Mouse (Mus musculus) megakaryocyte, embryonic 14.5 days (primary cell): ENCODE results near the gene Zfp219. TPM values are rescaled to one million over a fixed set of nuclear protein-coding genes. Genes with fewer than 3 reads are reported as not detected.
A peak's percentile ranks its signal among the peaks of the same experiment; 100 is the strongest.

Source experiments
- H3K27me3 ChIP-seq: replicated peaks from 2 replicates; pipeline ENCODE3; 2012; ENCODE audit warnings: inconsistent platforms
- H3K36me3 ChIP-seq: replicated peaks from 2 replicates; pipeline ENCODE3; 2012; ENCODE audit warnings: low read length, inconsistent platforms, mixed read lengths
- H3K4me1 ChIP-seq: 2 replicates; pipeline ENCODE4 v1.6.1; 2012; ENCODE audit warnings: inconsistent platforms
- H3K4me3 ChIP-seq: replicated peaks from 2 replicates; pipeline ENCODE3; 2012; ENCODE audit warnings: moderate library complexity, mild to moderate bottlenecking, inconsistent platforms
- H3K9me3 ChIP-seq: 2 replicates; pipeline ENCODE4 v1.6.1; 2012; ENCODE audit warnings: inconsistent platforms
- FLI1 ChIP-seq: IDR thresholded peaks from 2 replicates; pipeline ENCODE4 v1.6.1; 2012; ENCODE audit warnings: low read length, inconsistent platforms, mixed read lengths
- GATA1 ChIP-seq: IDR thresholded peaks from 3 replicates; pipeline ENCODE4 v1.6.1; 2012; ENCODE audit warnings: mixed read lengths, low read length, inconsistent platforms, borderline replicate concordance
- polyA plus RNA-seq: library from polyadenylated mRNA; stranded (reverse); fragments of >175 nt; gene quantifications from 2 replicates; pipeline ENCODE4 v1.2.3, GENCODE M21; 2012; ENCODE audit warnings: low replicate concordance; ENCODE audit not compliant: insufficient read depth

Gene Zfp219
- polyA plus RNA-seq, 1 experiment, result 50.3 TPM

GRCm38 (mm10) chr14:51986153-51986505, 34.4 kb downstream of the Zfp219 start:
- no peaks in the 10 kb centered on the region for H3K9me3 ChIP-seq
- H3K4me1 ChIP-seq, result peaks cover 55% of the 10 kb centered on the region
- H3K36me3 ChIP-seq, result peaks cover 8% of the 10 kb centered on the region
- H3K27me3 ChIP-seq, result peaks cover 32% of the 10 kb centered on the region
- no peak for TF ChIP-seq FLI1
- peak overlapping the region; percentile 91 for H3K4me3 ChIP-seq

DNA sequence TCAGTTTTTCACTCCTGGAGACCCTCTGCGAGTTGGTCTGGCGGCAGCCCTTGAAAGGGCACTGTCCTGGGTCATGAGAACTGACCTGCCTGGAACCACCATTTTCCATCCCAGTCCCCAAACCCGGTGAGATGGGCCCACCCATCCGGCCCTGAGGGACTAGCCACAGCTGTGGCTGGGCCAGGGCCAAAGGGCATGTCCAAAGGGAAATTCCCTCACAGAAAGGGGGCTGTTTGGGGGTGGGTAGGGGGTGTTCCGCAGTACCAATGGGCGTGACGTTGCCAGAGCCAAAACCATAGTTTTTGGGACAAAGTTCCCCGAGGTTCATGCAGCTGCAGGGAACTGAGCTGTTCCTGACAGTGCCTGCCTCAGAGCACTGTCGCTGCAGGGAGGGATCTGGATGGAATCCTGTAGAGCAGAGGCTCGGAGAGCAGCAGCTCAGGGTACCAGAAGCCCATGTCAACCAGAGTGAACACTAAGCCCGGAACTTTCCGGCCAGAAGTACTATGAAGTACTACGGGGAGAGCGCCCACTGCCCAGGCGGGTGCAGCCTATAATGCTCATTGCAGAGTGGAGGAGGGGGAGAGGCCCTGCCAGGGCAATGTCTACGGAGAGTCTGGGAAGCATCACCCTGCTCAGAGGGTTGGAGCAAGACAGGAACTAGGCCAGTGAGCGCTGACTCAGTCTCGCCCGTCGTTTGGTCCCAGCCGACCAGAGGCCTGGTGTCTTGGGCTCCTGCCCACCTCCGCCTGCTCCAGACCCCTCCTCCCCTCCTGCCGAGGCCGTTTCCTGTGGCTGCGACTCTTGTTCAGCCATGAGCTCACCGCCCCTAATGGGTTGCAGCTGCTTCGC, 35.0 kb downstream of the Zfp219 start:
- H3K9me3 ChIP-seq, result no peaks in the 10 kb centered on the region
- peak overlapping the region; percentile 91 for H3K4me3 ChIP-seq
- peaks cover 3% of the 10 kb centered on the region for H3K36me3 ChIP-seq
- peaks cover 55% of the 10 kb centered on the region for H3K4me1 ChIP-seq
- H3K27me3 ChIP-seq, result peaks cover 32% of the 10 kb centered on the region
- TF ChIP-seq FLI1 (no peak), GATA1 (no peak)

DNA sequence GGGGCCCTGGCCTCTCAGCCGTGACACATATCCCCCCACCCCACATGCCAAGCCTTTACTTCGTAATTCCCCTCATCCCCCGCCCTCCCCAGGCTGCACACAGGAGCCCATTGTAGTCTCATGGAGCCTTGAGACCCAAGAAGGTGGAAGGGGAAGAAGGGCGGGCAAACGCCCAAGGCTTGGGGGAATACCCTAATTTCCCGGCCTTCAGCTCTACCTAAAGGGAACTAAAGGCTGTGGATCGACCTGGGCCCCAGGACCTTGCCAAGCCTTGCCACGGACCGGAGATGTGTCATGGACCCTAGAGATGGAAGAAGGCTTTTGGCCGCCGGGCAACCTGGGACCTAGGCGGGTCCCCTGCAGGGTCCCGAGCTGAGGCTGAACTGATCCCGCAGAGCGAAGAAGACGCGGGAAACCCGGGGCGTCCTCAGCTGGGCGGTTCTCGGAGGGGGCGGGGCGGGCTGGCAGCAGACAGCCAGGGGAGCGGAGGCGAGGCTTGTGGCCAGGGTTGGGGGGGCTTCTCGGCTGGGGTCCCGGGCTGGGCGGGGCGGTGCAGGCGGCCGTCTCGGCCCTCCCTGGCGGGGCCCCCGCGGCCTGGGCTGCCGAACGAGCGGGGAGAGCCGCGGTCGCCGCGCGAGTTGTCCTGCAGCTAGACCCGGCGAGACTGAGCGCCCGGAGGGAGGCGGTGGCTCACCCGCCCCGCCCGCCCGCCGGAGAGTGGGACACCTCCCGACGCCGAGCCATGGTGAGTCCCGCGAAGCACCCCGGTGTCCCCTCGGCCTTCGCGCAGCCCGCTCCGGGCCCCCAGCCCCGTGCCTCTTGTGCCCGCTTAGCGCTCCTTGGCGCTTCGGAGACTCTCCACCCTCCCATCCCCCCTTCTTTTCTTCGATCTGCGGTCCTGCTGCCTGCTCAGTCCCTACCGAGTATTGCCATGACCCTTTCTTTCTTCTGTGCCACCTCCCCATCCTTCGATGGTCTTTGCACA, 36.0 kb downstream of the Zfp219 start, which contains the start of gene Arhgef40:
Gene Arhgef40, plus strand, starts transcription at position 473 of the 985 bp plus-strand sequence.
- H3K27me3 ChIP-seq, result peaks cover 32% of the 10 kb centered on the region
- H3K36me3 ChIP-seq, result peaks cover 3% of the 10 kb centered on the region
- no peaks in the 10 kb centered on the region for H3K9me3 ChIP-seq
- TF ChIP-seq GATA1 (no peak), FLI1 (no peak)
- H3K4me3 ChIP-seq, result peak within 1 kb of the TSS; percentile 91
- H3K4me1 ChIP-seq, result peaks cover 49% of the 10 kb centered on the region

- peaks cover 43% of the 10 kb centered on the region for H3K4me1 ChIP-seq
These were observed 36.7 kb downstream of the Zfp219 start for GRCm38 (mm10) chr14:51983855-51984246.

DNA sequence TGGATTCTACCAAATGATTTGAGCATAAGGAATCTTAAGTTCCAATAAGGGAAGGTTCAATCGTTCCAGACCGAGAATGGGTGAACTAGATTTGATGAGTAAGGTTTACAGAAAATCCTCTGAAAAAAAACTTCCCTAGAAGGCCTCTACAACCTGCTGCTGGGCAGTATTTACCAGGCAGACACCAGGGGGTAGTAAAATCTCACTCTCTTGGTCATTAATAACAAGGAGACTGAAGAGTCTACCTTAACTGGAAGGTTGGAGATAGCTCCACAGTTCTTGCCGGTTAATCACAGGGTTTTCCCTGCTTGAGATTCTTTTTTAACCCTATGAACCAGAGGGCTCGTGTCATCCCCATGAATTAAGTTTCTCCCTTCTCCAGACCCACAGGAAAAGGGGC, 37.3 kb downstream of the Zfp219 start:
- no peaks in the 10 kb centered on the region for H3K9me3 ChIP-seq
- no peak overlapping the region for H3K4me3 ChIP-seq
- peaks cover 32% of the 10 kb centered on the region for H3K27me3 ChIP-seq
- H3K36me3 ChIP-seq, result no peaks in the 10 kb centered on the region
- TF ChIP-seq FLI1, result no peak
- TF ChIP-seq GATA1, result no peak
- peaks cover 40% of the 10 kb centered on the region for H3K4me1 ChIP-seq

More at GRCm38 (mm10) chr14:51983855-51984246, 36.7 kb downstream of the Zfp219 start:
- H3K9me3 ChIP-seq, result no peaks in the 10 kb centered on the region
- peak overlapping the region; percentile 91 for H3K4me3 ChIP-seq
- no peak for TF ChIP-seq FLI1
- TF ChIP-seq GATA1, result no peak
- peaks cover 3% of the 10 kb centered on the region for H3K36me3 ChIP-seq
- H3K27me3 ChIP-seq, result peaks cover 32% of the 10 kb centered on the region

GRCm38 (mm10) chr14:51979252-51979651, 41.3 kb downstream of the Zfp219 start:
- Histone ChIP-seq H3K27me3 (peaks cover 13% of the 10 kb centered on the region), H3K9me3 (peaks cover 6% of the 10 kb centered on the region), H3K4me3 (no peak overlapping the region), H3K4me1 (peaks cover 9% of the 10 kb centered on the region), H3K36me3 (no peaks in the 10 kb centered on the region)
- TF ChIP-seq GATA1, result no peak
- TF ChIP-seq FLI1, result no peak

GRCm38 (mm10) chr14:51967400-51967799, 53.1 kb downstream of the Zfp219 start:
- H3K4me1 ChIP-seq, result no peaks in the 10 kb centered on the region
- H3K4me3 ChIP-seq, result no peak overlapping the region
- H3K9me3 ChIP-seq, result no peaks in the 10 kb centered on the region
- H3K36me3 ChIP-seq, result no peaks in the 10 kb centered on the region
- no peaks in the 10 kb centered on the region for H3K27me3 ChIP-seq
- TF ChIP-seq FLI1, result no peak

DNA sequence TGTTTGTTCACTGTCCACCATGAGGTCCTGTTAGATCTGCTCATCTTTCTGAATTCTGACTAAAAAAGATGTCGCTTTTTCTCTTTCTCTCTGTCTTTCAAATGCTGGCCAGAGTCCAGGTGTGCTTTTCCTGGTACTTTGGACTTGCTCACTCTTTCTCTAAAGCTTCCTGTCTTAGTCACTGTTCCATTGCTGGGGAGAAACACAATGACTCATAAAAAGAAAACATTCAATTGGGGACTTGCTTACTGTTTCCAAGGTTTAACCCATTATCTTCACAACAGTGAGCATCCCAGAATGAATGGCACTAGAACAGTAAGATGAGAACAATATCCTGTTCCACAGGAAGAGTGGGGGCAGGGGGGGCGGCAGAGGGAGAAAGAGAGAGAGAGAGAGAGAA, 60.2 kb downstream of the Zfp219 start:
- no peaks in the 10 kb centered on the region for H3K36me3 ChIP-seq
- H3K4me3 ChIP-seq, result no peak overlapping the region
- no peaks in the 10 kb centered on the region for H3K4me1 ChIP-seq
- no peaks in the 10 kb centered on the region for H3K9me3 ChIP-seq
- no peak for TF ChIP-seq GATA1
- TF ChIP-seq FLI1, result no peak
- no peaks in the 10 kb centered on the region for H3K27me3 ChIP-seq

Other genes with a start within 250 kb of the Zfp219 start
- gene Ang4, start 247.1 kb downstream of the Zfp219 start, polyA plus RNA-seq, result not detected in 2 replicates
- not detected in 2 replicates for gene AY358078, start 220.7 kb downstream of the Zfp219 start, polyA plus RNA-seq
- not detected in 2 replicates for gene Ear6, start 167.0 kb downstream of the Zfp219 start, polyA plus RNA-seq
- gene Mettl17, start 135.9 kb downstream of the Zfp219 start, polyA plus RNA-seq, result 4.8 and 6.2 TPM in 2 replicates
- gene Slc39a2, start 127.8 kb downstream of the Zfp219 start, polyA plus RNA-seq, result 0.89 TPM in 1 of 2 replicates, not detected in the other
- gene Ndrg2, start 106.6 kb downstream of the Zfp219 start, polyA plus RNA-seq, result 0.44 TPM in 1 of 2 replicates, not detected in the other
- not detected in 2 replicates for gene Tppp2, start 102.3 kb downstream of the Zfp219 start, polyA plus RNA-seq
- gene Rnase13, start 98.0 kb downstream of the Zfp219 start, polyA plus RNA-seq, result not detected in 2 replicates
- 12.9 and 14.5 TPM in 2 replicates for gene Arhgef40, start 36.0 kb downstream of the Zfp219 start, polyA plus RNA-seq
- gene Tmem253, start 5.1 kb downstream of the Zfp219 start, polyA plus RNA-seq, result not detected in 2 replicates
- not detected in 2 replicates for gene Olfr221, start 21.7 kb upstream of the Zfp219 start, polyA plus RNA-seq
- 1.1 and 32.3 TPM in 2 replicates for gene Hnrnpc, start 83.3 kb upstream of the Zfp219 start, polyA plus RNA-seq
- not detected in 2 replicates for gene Rpgrip1, start 90.0 kb upstream of the Zfp219 start, polyA plus RNA-seq
- 2.4 and 9.0 TPM in 2 replicates for gene Supt16, start 176.7 kb upstream of the Zfp219 start, polyA plus RNA-seq
- gene Chd8, start 237.0 kb upstream of the Zfp219 start, polyA plus RNA-seq, result 5.5 and 6.5 TPM in 2 replicates